Comparison of ENCODE assay signal across 9 mouse cellular contexts in the genomic region with DNA sequence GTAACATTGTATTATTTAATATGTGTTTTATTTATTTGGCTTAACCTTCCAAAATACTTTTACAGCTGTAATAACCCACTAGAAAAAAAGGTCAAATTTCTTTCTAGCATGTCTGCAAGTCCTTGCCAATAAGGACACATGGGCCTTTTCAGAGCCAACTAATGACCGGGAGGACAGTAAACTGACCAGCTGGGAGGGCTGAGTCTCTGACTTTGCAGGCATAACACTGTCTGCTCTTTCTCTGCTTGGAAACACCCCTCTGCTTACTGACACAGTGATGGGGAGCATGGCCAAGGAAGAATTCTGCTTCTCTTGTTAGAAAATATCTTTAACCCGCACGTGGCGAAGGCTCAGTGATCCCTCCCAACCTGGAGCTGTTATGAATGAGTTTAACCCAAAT. TPM values are rescaled to one million over a fixed set of nuclear protein-coding genes. Genes with fewer than 3 reads are reported as not detected.
DNase-seq lines count a peak whose midpoint lies in the region; ATAC-seq lines count a peak whose summit lies in the region.
"Had no signal": no experiment of that assay in that cellular context is flagged by ENCODE, and none has a peak within 500 bp of the region (broad histone marks: within the 10 kb centered on the region; RNA-seq: fewer than 3 reads in every experiment).

No protein-coding gene starts in this region.

- ATAC-seq in forebrain, embryonic 16.5 days, result no peak
- ATAC-seq in limb, embryonic 15.5 days (ENCODE audit: insufficient number of reproducible peaks, low FRiP score, low TSS enrichment, low read depth), result 0 out of 2 replicates have a peak, but pooled peaks have one; percentile 42
- ATAC-seq in stomach, embryonic 14.5 days (ENCODE audit: insufficient number of reproducible peaks, insufficient read depth, low FRiP score, low read depth), result peak; percentile 66; the same call in 1 of the 2 replicates

- peaks cover 6% of the 10 kb centered on the region; the same call in 1 of the 2 replicates for H3K4me1 ChIP-seq in forebrain, embryonic 16.5 days (replicated peaks; ENCODE audit: control insufficient read depth, insufficient read depth, low read length)
- H3K4me1 ChIP-seq in hindbrain, embryonic 10.5 days (replicated peaks), result peaks cover 14% of the 10 kb centered on the region
- 0 out of 2 replicates have a peak, but pooled peaks cover 3% of the 10 kb centered on the region for H3K4me1 ChIP-seq in limb, embryonic 15.5 days
- no peaks in the 10 kb centered on the region for H3K4me1 ChIP-seq in stomach, embryonic 14.5 days (ENCODE audit: control insufficient read depth, insufficient read depth, low read length)

- no peak overlapping the region; the same call in 1 of the 2 replicates for H3K4me3 ChIP-seq in forebrain, embryonic 16.5 days (replicated peaks; ENCODE audit: low read length)
- H3K4me3 ChIP-seq in hindbrain, embryonic 10.5 days, result peak overlapping the region; percentile 66
- H3K4me3 ChIP-seq in limb, embryonic 15.5 days, result peak overlapping the region; percentile 62
- peak overlapping the region; percentile 63 for H3K4me3 ChIP-seq in stomach, embryonic 14.5 days (ENCODE audit: low read depth, low read length)
- H3K4me3 ChIP-seq: myocyte had no signal

- H3K9me3 ChIP-seq in forebrain, embryonic 16.5 days (ENCODE audit: control insufficient read depth, low read length), result no peaks in the 10 kb centered on the region
- no peaks in the 10 kb centered on the region for H3K9me3 ChIP-seq in hindbrain, embryonic 10.5 days
- no peaks in the 10 kb centered on the region for H3K9me3 ChIP-seq in limb, embryonic 15.5 days
- H3K9me3 ChIP-seq in stomach, embryonic 14.5 days (ENCODE audit: control insufficient read depth, low read depth, low read length), result no peaks in the 10 kb centered on the region

- WGBS in forebrain, embryonic 16.5 days, result 65% methylated on average over 4 of the region's 4 CpGs
- 76% methylated on average over 4 of the region's 4 CpGs for WGBS in hindbrain, embryonic 10.5 days
- 31% methylated on average over 4 of the region's 4 CpGs for WGBS in limb, embryonic 15.5 days
- WGBS in stomach, embryonic 14.5 days, result 44% methylated on average over 4 of the region's 4 CpGs

- no peaks in the 10 kb centered on the region for H3K36me3 ChIP-seq in forebrain, embryonic 16.5 days (ENCODE audit: control insufficient read depth, insufficient read depth)
- no peaks in the 10 kb centered on the region for H3K36me3 ChIP-seq in hindbrain, embryonic 10.5 days
- H3K36me3 ChIP-seq in limb, embryonic 15.5 days, result peaks cover 12% of the 10 kb centered on the region
- H3K36me3 ChIP-seq in stomach, embryonic 14.5 days (ENCODE audit: control insufficient read depth, insufficient read depth, low read length), result peaks cover 2% of the 10 kb centered on the region; the same call in 1 of the 2 replicates

- intact Hi-C loops in left cerebral cortex, postnatal 4 days (cut with DNase I), result no loop called here

- H3K27ac ChIP-seq in forebrain, embryonic 16.5 days (ENCODE audit: low read length), result no peak overlapping the region
- no peak overlapping the region for H3K27ac ChIP-seq in hindbrain, embryonic 10.5 days
- H3K27ac ChIP-seq in limb, embryonic 15.5 days, result peak overlapping the region; percentile 87
- H3K27ac ChIP-seq in stomach, embryonic 14.5 days (ENCODE audit: low read length), result peak overlapping the region; percentile 23; the same call in 1 of the 2 replicates

- peak overlapping the region; percentile 59 for H3K4me2 ChIP-seq in forebrain, embryonic 16.5 days (ENCODE audit: low read length)
- H3K4me2 ChIP-seq in limb, embryonic 15.5 days, result peak overlapping the region; percentile 54
- H3K4me2 ChIP-seq in stomach, embryonic 14.5 days (replicated peaks; ENCODE audit: low read depth, low read length), result peak overlapping the region; percentile 59

- 0 out of 2 replicates have a peak overlapping the region, but pooled peaks have one; percentile 11 for H3K9ac ChIP-seq in forebrain, embryonic 16.5 days (replicated peaks; ENCODE audit: low read depth, low read length)
- H3K9ac ChIP-seq in limb, embryonic 15.5 days, result peak overlapping the region; percentile 20; the same call in 1 of the 2 replicates
- H3K9ac ChIP-seq in stomach, embryonic 14.5 days (replicated peaks; ENCODE audit: low read depth, low read length), result no peak overlapping the region

- DNase-seq in left cerebral cortex, postnatal 4 days, result peak; percentile 49
- no peak for DNase-seq in left cerebral cortex, adult 18-20 months (ENCODE audit: low spot score in 2 of 2)
- no peak for DNase-seq in hindbrain, embryonic 10.5 days (ENCODE audit: low spot score)
- no peak for DNase-seq in left cerebral cortex, adult 9 months (ENCODE audit: low spot score in 2 of 2)
- DNase-seq in c-Kit-positive CD71-positive TER-119-positive erythroid progenitor cells, embryonic 14.5 days (ENCODE audit: low spot score), result no peak

- no peaks in the 10 kb centered on the region for H3K27me3 ChIP-seq in forebrain, embryonic 16.5 days (replicated peaks; ENCODE audit: control insufficient read depth, insufficient read depth, low read length)
- no peaks in the 10 kb centered on the region for H3K27me3 ChIP-seq in hindbrain, embryonic 10.5 days (ENCODE audit: insufficient read depth, poor library complexity, severe bottlenecking)
- H3K27me3 ChIP-seq in limb, embryonic 15.5 days, result no peaks in the 10 kb centered on the region
- H3K27me3 ChIP-seq in stomach, embryonic 14.5 days (ENCODE audit: control insufficient read depth, insufficient read depth, low read length), result no peaks in the 10 kb centered on the region

RNA-seq across cellular contexts. Expression of gene Igsf10, which starts 1.2 kb away (rescaled TPM):
- total RNA-seq in left cerebral cortex, postnatal 4 days (2021), result 1 to 10 TPM; 7.4 to 7.9 TPM
- total RNA-seq in left cerebral cortex, adult 18-20 months (2021), result 1 to 10 TPM; 1.6 to 2.3 TPM
- 2.3 and 2.5 TPM in 2 replicates for polyA plus RNA-seq in forebrain, embryonic 16.5 days (2015; fragmentation: Nextera tagmentation; extraction: Ambion mirVana)
- 2.8 and 3.2 TPM in 2 replicates for polyA plus RNA-seq in hindbrain, embryonic 10.5 days (2016; fragmentation: Nextera tagmentation; extraction: Ambion mirVana)
- 32.7 and 35.1 TPM in 2 replicates for polyA plus RNA-seq in limb, embryonic 15.5 days (2015; fragmentation: Nextera tagmentation; extraction: Ambion mirVana)
- 11.7 and 12.2 TPM in 2 replicates for polyA plus RNA-seq in stomach, embryonic 14.5 days (2014; fragmentation: Nextera tagmentation; extraction: Ambion mirVana)

Comparison
In these comparisons a context has a peak if more than half of its experiments do, and no peak if none do; other contexts are left out.
1. H3K27ac ChIP-seq: peak in limb, embryonic 15.5 days (single experiment) and stomach, embryonic 14.5 days (single experiment); none in forebrain, embryonic 16.5 days (single experiment) and hindbrain, embryonic 10.5 days (single experiment).
2. Peak in every context shown above with its lines, with median percentiles within 50 percentile points of each other: H3K4me2 ChIP-seq.